Mouse (Mus musculus): Measurements from ENCODE around the gene Mamdc2.
"Not testable (repeated sequence)": the region's sequence is repeated elsewhere in the genome, so short reads cannot be mapped to it uniquely, and the experiment has no call there.

Mamdc2 gene

DNA sequence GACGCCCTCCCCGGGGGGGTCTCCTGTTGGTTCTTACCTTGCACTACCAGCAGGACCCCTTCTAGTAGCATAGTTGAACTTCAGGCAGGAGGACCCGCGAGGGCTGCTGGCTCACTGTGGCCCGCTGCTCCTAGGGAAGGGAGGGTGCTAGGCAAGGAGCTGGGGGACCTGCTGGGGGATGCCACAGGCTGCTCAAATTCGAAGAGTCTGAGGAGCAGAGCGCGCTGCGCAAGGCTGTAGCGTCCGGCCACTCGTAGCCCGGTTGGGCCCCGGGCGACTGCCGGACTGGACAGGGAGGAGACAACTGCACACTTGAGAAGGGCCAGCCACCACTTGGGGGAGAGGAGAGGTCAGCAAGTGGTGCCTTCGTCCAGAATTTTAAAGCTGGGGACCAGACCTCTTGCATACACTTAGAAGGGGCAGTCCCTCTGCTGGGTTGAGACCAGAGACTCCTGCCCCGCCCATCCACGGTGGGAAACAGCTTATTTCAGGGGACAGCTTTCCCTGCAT is at the start of gene Mamdc2:
Gene Mamdc2, minus strand, starts transcription at position 455 of the 510 bp plus-strand sequence.
- no peak for DNase-seq (ENCODE audit: low spot score)

DNA sequence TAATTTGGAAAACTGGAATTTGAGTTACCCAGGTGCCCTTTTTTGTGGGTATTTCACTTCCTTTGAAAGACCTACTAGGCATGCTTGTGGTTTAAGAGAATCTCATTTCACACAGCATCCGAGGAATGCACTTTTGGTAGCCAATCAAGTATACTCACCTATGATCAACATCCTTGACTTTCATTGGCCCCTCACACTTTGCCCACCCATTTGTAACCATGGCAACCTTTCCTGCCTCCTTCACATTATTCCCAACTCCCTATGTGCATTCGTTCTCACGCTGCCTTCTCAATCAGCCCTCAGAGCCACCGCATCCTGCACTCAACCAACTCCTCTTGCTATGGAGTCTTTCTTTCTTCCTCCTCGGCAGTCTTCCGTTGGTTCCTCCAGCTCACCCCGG is 49.8 kb upstream of the Mamdc2 start:
- DNase-seq (ENCODE audit: low spot score): no peak

DNA sequence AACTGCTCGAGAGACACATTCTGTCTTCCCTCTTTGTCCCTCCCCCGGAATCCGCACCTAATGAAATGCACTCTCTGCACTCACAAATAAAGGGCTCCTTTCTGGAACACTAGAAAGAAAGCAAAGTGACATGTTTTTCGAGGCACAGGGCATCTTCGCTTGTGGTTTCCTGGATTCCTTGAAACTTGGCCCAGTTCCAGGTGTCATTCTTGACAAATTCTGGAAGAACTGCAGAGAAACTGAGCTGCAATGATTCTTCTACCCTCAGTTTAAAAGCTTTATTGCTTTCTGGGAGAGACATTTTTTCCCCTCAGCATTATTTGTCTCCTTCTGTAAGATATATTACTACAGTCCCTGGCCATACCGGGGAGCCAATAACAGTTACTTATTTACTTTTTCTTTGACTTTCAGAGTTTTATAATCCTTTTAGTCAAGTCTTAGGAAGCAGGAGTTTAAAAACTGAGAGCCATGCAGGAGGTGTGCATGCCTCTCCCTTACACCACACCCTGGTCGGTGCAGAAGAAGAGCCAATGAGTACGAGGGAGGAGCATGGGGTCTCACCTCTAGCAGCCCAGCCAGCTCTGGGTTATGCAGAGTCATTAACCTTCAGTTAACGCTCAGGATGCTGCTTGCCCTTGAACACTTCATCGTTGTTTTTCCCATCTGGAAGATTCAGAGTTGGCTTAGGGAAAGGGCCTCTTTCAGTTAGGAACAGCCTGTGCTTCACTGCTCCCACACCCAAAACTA is 49.1 kb upstream of the Mamdc2 start:
- DNase-seq (ENCODE audit: low spot score): no peak

DNA sequence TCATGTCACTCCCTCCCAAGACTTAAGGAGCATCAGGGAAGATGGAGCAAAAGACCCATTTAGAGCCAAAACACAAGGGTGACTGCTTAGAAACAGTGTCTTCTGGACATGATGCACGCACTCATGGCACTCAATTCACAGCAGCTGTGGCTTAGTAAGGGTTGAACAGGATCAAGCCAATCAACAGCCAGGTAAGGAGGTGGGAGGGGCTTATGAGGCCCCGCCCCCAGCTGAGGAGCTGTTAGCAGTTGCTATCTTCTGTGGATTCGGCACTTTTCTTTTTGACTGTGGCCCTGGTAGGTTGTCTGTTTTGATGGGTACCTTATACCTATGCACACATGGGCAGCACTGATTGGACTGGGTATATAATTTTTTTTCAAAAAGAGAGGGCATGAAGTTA is 48.3 kb upstream of the Mamdc2 start:
- DNase-seq (ENCODE audit: low spot score): no peak

DNA sequence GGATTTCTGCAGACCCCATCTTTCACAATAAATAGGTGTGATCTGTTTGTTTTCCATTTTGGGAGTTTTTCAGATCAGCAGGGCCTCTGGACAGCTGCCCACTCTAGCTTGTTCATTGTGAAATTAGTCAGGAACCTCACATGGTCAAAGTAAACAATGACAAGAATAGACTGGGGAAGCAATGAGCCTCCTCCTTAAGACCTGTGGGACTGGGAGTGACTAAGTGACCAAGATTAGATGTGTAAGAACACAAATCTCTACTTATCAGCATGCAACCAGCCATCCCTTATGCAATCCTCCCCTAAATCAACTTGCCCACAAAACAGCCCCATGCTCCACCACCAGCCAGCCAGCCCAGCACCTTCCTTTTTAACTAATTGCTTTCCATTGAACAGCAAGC is 44.4 kb upstream of the Mamdc2 start:
- DNase-seq (ENCODE audit: low spot score): peak; percentile 13

DNA sequence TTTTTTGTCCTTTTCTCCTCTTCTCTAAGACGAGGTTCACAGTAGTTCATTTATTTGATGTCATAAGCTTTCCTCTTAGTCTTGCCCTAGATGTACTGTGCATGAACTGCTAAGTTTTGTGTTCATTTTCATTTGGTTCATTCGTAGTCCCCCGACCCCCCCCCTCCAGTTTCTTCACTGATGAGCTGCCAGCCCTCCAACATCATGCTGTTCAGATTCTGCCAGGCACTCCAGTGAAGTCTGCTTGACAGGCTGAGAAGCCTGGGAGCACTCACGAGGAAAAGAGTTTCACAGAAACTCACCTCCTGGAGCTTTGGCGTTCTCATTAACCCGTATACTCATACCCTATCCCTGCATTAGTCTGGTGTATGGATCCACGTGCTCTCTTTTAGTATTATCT is 42.5 kb upstream of the Mamdc2 start:
- not testable (repeated sequence) for DNase-seq (ENCODE audit: low spot score)

DNA sequence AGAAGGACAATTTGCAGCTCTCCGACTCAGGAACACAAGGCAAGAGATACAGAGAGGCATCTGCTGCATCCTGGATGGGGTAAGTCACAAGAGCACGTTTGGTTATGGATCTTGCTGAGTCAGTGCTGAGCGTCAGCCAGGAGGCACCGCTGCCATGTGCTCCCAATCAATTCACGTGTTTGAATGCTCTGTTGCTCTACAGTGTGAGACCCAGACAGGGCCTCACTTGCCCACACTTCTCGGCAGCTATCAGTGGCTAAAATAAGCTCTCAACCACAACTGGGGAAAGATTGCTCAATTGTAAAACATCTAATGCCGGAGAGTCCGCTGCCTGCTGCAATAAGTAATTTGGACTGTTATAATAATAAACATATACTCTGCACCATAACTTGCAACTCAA is 41.5 kb upstream of the Mamdc2 start:
- DNase-seq (ENCODE audit: low spot score): peak; percentile 58

DNA sequence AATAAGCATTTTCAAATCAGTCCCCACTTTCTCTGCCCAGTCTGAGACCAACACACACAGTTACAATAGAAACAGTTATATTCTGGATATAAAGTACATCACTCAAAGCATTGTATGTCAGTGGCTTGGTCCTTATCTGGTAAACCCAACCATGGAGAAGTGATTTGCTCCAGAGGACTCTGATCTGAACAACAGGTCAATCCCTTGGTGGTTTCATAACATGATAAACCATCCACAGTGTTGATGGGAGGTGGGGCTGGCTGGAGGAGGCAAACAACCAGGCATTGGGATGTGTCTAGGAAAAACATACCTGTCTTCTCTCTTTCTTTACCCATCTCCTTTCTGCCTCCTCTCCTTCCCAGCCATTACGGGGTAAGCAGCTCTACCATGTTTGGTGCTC is 39.2 kb upstream of the Mamdc2 start:
- no peak for DNase-seq (ENCODE audit: low spot score)

DNA sequence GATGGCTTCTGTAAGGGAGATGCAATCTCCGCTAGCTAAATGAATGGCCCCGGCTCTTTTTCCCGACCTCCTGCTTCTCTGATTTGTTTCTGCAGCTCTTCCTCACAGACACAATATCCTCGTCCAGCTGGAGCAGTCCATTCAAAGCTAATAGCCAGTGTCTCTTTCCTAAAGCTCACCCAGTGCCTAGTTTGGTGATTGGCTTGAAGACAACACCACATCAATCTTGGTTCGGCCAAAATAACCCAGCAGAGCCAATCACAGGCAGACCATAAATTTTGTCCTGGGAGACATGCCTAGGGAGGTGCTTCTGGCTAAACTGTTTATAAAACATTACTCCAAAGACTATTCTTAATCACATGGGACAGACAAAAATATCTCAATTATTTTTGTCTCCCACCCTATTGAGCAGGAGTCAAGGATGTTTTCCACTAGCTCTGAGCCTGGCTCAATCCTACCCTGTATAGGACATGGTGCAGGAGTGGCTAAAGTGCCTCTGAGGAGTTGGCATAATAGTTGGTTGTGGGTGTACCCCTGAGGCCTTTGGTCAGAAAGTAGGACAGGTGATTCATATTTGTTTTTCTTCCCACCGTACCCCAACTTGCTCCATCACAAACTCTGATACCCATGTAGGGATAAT is 38.5 kb upstream of the Mamdc2 start:
- DNase-seq (ENCODE audit: low spot score): no peak

DNA sequence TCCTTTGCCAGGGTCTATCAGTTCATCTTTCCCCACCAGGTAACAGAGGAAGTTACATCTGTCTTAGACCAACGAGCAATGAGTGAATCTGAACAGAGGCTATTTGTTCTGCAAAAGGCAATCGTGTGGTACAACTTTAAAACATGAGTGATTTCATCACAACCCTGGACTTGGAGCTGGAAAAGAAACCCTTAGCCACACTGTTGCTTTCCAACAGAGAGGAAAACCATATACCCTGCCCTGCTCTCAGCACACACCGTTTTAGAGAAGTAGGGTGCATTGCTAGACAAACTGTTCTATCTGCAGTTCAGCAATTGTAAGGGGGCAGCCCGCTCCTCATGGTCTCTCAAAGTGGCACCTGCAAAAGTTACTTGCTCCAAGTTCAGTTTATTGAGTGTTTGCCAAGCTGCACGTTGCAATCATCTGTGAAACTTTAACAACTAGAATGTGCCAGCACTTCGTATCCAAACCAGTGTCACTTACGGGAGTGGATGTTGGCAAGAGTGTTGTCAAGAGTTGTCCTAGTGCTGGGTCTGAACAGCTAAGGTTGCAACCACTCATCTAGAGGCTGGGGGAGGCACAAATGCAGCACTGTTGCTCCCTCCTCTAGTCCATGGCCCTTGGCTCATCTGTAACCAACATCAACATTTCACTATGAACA is 37.8 kb upstream of the Mamdc2 start:
- no peak for DNase-seq (ENCODE audit: low spot score)

DNA sequence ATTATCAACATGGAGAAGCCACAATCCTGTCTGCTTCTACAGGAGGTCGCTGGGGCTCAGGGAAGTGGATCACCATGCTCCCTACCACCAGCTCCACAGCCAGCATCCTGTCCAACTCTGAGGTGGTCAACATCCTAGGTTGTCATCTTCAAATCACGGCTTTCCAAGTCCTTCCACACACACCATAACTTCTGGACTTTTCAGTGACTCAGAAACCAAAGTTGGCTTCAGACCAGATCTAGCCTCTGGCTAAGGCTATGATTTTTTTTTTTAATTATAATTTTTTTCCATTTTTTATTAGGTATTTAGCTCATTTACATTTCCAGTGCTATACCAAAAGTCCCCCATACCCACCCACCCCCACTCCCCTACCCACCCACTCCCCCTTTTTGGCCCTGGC is 34.3 kb upstream of the Mamdc2 start:
- DNase-seq (ENCODE audit: low spot score): not testable (repeated sequence)

DNA sequence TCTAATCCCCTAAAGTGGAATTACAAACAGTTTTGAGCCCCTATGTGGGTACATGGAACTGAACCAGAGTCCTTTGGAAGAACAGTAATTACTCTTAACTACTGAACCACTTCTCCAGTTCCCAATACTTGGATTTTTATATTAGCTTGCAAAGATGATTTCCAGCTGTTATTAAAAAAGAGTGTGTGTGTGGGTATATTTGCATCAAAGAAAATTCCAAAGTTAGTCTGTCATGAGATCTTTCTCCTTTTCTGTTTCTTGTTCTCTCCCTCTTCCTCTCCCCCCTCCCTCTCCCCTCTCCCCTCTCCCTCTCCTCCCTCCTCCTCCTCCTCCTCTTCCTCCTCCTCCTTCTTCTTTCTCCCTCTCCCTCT is 31.3 kb upstream of the Mamdc2 start:
- no peak for DNase-seq (ENCODE audit: low spot score)

DNA sequence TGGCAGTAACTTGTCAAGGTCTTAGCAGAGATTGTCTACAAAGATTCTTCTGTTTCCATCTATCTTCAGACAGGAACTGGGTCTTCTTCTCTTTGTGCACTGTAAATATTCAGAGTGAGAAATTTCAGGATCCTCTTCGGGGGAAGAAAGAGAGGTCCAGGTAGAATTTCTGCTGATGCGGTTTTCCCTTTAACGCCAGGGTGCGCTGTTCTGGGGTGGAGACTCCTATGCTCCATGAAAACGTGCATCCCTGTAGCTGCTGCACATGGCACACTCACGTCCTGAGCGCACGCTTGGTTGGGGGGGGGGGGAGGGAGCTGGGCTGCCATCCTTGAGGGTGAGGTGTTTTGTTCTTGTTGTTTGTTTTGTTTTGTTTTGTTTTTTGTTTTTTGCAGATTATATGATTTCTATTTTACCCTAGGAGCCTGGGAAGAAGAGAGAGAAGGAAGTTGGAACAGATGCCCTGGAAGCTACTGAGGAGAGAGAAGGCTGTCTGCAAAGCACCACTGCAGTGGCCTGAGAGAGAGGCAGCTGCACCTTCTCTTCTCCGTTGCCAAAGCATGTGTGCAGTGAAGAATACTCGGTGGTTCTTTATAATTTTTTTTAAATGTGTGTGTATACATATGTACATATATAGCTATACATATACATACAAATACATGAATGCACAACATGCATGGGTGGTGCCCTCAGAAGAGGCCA is 30.8 kb upstream of the Mamdc2 start:
- no peak for DNase-seq (ENCODE audit: low spot score)

DNA sequence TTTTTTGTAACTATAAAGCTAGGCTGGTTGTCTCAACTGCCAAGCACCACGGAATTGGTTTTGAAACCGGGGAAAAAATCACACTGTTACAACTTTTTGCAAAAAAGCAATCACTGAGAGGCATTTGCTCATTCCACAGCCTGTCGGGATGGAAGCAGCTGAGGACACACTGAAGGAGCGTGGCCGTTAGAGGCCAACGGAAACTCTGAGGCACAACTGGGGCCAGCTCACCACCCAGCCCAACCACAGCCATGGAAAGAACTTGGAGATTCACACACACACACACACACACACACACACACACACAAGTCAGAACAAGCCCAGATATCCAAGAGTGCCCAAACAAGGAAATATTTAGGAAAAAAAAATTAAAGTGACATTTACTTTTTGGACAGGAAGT is 29.6 kb upstream of the Mamdc2 start:
- no peak for DNase-seq (ENCODE audit: low spot score)

DNA sequence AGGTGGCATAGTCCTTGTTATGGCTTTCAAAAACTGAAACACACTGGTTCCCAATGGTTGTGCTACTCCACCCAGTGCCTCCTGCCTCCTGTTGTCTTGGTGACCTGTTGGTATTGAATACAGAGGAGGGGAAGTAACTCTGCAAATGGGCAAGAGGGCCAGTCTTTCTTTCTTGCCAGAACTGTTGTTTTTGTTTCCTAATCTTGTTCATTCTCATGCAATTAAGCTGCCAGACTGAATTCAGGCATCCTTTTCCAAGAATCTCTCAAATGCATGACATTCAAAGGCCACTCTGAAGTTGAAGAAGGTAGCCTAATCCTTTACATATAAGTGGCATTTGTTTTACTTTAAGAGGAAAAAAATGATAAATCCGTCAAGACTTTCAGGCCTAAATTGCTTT is 19.6 kb upstream of the Mamdc2 start:
- DNase-seq (ENCODE audit: low spot score): no peak

DNA sequence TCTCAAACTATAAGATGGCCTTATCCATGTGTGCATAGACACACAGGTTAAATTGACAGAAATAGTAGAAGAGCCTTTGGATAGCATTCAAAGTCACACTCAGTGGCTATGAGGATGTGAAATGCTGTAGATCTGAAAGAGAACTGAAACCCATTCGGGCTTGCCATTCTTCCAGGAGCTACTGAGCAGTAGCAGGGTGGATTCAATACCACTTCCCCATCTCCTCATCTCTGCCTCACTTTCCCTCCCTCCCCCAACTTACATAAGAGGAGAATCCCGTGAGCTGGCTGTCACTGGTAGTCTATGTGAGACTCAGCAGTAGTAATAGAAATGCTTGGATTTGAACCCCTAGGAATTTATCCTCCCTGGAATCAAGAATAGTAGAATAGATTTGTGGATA is 18.8 kb upstream of the Mamdc2 start:
- DNase-seq (ENCODE audit: low spot score): no peak

DNA sequence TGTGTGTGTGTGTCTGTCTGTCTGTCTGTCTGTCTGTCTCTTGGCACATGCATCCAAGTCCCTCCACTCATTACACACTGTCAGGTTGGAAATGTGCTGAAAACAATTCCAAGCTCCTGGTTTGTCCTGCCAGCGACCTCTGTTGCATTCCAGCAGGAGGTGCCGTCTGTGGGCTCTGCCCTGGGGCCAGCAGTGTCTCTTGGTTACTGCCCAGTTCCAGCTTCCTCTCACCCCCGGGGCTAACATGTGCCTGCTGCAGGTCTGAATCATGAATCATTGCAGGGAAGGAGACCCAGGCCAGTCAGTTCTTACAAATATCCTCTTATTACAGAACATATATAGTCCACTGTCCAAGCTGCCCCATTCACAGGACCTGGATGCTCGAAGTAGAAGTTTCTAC is 9.2 kb upstream of the Mamdc2 start:
- DNase-seq (ENCODE audit: low spot score): no peak

DNA sequence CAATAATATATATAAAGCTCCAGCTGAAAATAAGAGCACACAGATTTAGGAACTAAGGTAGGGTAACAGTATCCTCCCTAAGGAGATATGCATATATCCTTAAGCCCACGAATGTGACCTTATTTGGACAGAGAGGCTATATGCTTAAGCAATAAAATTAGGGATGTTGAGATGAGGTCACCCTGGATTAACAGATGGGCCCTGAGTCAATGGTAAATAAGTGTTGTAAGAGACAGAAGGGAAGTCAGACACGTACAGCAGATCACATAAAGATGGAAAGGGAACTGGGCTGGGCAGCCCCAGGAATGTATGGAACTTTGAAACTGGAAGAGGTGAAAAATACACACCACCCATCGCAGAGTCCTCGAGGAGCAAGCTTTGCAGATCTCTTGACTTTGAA is 3.1 kb upstream of the Mamdc2 start:
- no peak for DNase-seq (ENCODE audit: low spot score)

DNA sequence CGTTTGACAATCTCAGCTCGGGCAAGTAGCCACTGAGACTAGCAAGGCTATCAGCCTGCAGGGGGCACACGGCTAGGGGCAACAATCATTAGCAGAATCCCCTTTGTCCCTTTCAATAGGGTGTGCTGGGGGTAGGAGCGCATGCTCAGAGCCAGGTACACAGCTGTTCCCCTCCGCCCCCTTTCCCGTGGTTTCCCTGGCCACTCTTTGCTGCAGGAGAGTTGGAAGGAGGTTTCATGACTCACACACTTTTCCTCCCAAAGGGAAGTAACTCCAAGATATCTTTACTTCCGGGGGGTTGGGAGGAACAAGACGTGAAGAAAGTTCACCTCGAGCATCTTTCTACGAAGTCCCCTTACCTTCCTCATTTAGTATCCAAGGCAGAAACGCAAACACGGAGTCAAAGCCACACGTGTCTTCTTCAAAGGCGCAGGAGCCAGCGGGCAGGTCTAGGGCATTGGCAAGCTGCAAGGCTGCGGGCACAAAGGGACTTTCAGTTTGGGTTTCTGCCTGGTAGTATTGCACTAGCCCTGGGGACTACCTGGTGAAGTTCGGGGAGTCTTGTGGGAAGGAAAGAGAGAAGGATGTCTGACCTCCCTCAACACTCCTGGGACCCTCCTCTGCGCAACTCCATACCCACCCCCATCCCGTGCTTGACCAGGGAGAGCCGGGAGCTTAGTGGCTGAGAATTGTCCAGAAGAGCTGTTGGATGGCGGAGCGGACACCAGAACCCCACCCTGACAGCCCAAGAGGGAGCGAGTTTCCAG is 838 bp downstream of the Mamdc2 start:
- no peak for DNase-seq (ENCODE audit: low spot score)

DNA sequence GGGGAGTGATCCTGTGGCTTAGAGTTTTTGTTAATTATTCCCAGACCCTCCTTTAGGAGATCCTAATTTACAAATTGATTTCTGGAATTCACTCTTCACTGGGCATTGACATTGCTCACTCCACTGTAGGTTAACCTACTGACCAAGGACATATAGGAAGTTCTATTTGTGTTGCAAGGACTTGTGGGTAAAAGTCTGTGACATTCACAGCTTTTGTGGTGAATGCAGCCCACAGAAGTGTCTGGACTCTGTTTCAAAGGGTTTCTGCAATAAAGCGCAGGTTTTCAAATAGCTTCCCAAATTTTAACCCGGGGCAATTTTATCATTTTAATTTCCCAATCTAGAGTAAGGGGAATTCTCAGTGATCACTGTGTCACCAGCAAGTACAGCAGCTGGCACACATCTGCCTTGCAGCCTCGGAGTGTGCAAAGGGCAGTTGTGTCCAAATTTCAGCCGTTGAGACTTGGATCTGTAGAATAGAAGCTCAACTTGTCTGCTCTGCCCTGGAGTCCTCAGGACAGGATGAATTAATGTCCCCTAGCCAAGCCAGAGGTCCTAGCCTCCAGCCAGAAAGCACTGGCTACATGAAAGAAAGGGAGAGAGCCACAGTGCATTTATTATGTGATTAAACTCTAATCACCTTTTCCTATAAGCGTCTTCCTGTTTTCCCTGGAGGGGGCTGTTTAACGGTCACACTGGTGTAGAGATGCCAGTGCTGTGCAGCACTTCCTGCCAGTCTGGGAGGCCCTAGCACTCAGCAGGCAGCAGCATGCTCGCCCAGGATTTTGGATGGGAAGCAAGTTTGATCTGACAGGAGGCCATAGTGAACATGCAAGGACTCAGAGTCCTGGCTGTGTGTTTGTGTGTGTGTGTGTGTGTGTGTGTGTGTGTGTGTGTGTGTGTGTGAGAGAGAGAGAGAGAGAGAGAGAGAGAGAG is 3.1 kb downstream of the Mamdc2 start:
- DNase-seq (ENCODE audit: low spot score): no peak

DNA sequence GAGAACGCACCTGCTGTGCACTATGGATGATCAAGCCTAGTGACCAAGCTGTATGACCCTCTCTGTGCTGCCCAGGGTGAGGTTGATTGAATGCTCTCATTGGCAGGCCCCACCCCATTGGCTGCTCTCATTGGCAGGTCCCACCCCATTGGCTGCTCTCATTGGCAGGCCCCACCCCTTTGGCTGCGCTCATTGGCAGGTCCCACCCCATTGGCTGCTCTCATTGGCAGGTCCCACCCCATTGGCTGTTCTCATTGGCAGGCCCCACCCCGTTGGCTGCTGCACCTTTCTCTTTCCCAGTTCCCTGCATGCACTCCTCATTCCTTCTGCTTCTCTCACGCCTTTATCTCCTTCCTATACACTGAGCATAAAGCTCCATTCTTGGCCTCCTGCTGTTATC is 12.5 kb downstream of the Mamdc2 start:
- DNase-seq (ENCODE audit: low spot score): no peak
